Mouse (Mus musculus): ENCODE results near the gene Nme7. TPM values are rescaled to one million over a fixed set of nuclear protein-coding genes. Genes with fewer than 3 reads are reported as not detected.
A peak's percentile ranks its signal among the peaks of the same experiment; 100 is the strongest.

Nme7 gene
- polyA plus RNA-seq, 1 experiment from 2014 or later: 16.1 TPM

DNA sequence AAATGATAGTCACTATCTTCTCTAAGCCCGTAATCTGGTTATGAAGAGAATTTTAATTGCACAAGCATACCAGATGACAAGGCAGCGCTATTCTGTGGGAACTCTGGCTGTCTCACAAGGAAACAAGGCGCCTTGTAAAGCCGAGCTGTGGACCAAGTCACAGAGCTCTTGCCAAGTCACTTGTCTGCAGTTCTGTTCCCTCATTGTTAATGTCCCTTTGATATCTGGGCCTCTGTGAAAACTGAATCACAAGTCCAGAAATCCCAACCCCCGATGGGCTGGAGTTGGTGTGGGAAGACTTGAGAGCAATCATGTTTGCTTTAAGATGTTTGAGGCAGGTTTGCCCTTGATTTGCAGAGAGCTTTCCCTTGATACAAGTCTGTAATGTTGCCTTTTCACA lies 16.8 kb downstream of the Nme7 start:
- 33% methylated on average over 5 of the region's 5 CpGs for WGBS
- no peak overlapping the region for H3K4me2 ChIP-seq
- no peak overlapping the region for H3K4me3 ChIP-seq
- no peak for ATAC-seq (replicated peaks; ENCODE audit: insufficient number of reproducible peaks, insufficient read depth, low FRiP score, low read depth)
- no peaks in the 10 kb centered on the region for H3K36me3 ChIP-seq
- peaks cover 32% of the 10 kb centered on the region for H3K4me1 ChIP-seq (replicated peaks)
- peak overlapping the region; percentile 28 for H3K27ac ChIP-seq
- H3K27me3 ChIP-seq: no peaks in the 10 kb centered on the region
- H3K9me3 ChIP-seq (replicated peaks): no peaks in the 10 kb centered on the region
- no peak overlapping the region for H3K9ac ChIP-seq

GRCm38 (mm10) chr1:164321408-164321807 lies 17.5 kb downstream of the Nme7 start:
- Histone ChIP-seq H3K9me3 (replicated peaks) (no peaks in the 10 kb centered on the region), H3K4me3 (no peak overlapping the region), H3K4me2 (no peak overlapping the region), H3K4me1 (replicated peaks) (peaks cover 32% of the 10 kb centered on the region), H3K36me3 (no peaks in the 10 kb centered on the region), H3K9ac (no peak overlapping the region), H3K27ac (peak overlapping the region; percentile 28), H3K27me3 (no peaks in the 10 kb centered on the region)
- whole genome bisulfite sequencing: 62% methylated on average over 10 of the region's 10 CpGs
- no peak for ATAC-seq (replicated peaks; ENCODE audit: insufficient number of reproducible peaks, insufficient read depth, low FRiP score, low read depth)

DNA sequence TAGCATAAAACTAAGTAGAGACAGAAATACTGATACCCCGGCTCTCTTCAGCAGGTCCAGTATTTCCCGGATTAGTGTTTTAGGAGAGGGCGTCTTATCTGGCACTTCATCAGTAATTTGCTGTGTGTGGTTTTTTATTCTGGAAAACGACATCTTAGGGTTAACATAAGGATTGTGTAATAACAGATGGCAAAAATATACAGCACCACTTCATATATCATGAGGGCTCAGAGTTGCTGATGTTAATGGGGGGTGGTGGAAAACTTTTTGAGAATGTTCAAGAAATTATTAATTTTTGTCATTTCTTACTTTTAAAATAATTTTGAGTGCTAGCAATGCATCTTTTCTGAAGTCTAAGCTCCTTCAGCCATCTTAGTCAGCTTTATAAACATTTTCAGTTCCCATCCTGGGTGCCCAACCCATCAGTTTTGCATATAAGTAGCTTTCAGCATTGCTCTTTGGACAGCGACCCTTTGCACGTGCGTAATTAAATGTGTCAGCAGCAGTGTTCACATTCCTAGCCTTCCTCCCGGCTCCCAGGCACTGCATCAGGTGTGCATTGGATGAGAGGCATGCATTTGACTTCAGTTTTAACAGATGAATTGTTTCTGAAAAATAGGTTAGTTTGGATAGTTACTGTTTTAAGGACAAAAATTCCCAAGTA lies 19.2 kb downstream of the Nme7 start:
- Histone ChIP-seq H3K4me3 (no peak overlapping the region), H3K9me3 (replicated peaks) (no peaks in the 10 kb centered on the region), H3K4me2 (no peak overlapping the region), H3K36me3 (no peaks in the 10 kb centered on the region), H3K9ac (no peak overlapping the region), H3K27me3 (no peaks in the 10 kb centered on the region), H3K27ac (no peak overlapping the region), H3K4me1 (replicated peaks) (peaks cover 29% of the 10 kb centered on the region)
- no peak for ATAC-seq (replicated peaks; ENCODE audit: insufficient number of reproducible peaks, insufficient read depth, low FRiP score, low read depth)
- WGBS: 67% methylated on average over 8 of the region's 8 CpGs

GRCm38 (mm10) chr1:164324221-164324620 lies 20.3 kb downstream of the Nme7 start:
- no peak overlapping the region for H3K4me3 ChIP-seq
- no peak overlapping the region for H3K9ac ChIP-seq
- H3K4me2 ChIP-seq: no peak overlapping the region
- ATAC-seq (replicated peaks; ENCODE audit: insufficient number of reproducible peaks, insufficient read depth, low FRiP score, low read depth): no peak
- H3K27me3 ChIP-seq: no peaks in the 10 kb centered on the region
- H3K27ac ChIP-seq: no peak overlapping the region
- 87% methylated on average over 4 of the region's 4 CpGs for WGBS
- H3K4me1 ChIP-seq (replicated peaks): peaks cover 24% of the 10 kb centered on the region
- H3K9me3 ChIP-seq (replicated peaks): no peaks in the 10 kb centered on the region
- no peaks in the 10 kb centered on the region for H3K36me3 ChIP-seq

DNA sequence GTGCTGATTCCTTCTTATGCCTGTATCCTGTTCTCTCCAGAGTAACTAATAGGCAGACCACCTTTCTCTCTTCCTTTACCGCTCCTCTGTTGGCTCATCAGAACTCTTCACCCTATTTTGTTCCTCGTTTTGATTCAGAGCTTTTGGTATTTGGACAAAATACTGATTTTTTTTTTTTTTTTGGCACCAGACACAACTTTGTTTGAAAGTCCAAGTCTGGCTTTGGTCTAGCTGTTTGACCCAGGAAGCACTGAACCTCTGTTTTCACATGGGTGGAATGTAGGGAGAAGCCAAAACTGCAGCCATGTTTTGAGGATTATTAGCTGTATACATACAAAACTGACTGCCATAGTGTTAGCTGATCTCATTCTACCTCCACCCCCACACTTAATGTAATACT lies 21.0 kb downstream of the Nme7 start:
- ATAC-seq (replicated peaks; ENCODE audit: insufficient number of reproducible peaks, insufficient read depth, low FRiP score, low read depth): no peak
- no peak overlapping the region for H3K27ac ChIP-seq
- 88% methylated on average over 2 of the region's 2 CpGs for WGBS
- H3K4me2 ChIP-seq: no peak overlapping the region
- H3K27me3 ChIP-seq: no peaks in the 10 kb centered on the region
- H3K4me1 ChIP-seq (replicated peaks): peaks cover 20% of the 10 kb centered on the region
- H3K9ac ChIP-seq: no peak overlapping the region
- H3K4me3 ChIP-seq: no peak overlapping the region
- H3K9me3 ChIP-seq (replicated peaks): no peaks in the 10 kb centered on the region
- H3K36me3 ChIP-seq: no peaks in the 10 kb centered on the region

DNA sequence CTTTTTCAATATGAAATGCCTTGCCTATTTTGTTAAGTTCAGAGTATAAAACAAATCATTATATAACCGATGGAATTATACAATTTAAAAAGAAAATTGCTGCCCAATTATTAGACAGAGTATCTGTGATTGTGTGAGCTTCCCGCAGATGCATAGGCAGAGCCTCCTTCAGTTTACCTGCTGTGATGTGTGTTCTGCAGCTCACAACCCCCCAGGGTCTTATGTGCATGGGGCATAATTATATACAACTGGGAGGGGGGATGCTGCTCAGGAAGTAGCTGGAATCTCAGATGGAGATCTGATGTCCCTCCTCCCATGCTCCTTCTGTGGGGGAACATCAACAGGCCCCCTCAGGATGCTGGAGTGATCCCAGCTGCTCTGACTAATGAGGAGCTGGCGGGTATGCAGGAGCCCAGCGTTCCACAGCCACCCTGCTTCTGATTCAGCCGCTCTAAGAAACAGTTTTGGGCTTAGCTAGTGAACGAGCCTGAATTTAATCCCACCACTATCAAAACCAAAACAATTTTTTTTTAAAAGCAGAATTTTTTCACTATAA lies 22.8 kb downstream of the Nme7 start:
- 66% methylated on average over 6 of the region's 6 CpGs for WGBS
- no peaks in the 10 kb centered on the region for H3K9me3 ChIP-seq (replicated peaks)
- no peak overlapping the region for H3K4me2 ChIP-seq
- ATAC-seq (replicated peaks; ENCODE audit: insufficient number of reproducible peaks, insufficient read depth, low FRiP score, low read depth): no peak
- no peaks in the 10 kb centered on the region for H3K36me3 ChIP-seq
- no peak overlapping the region for H3K4me3 ChIP-seq
- H3K4me1 ChIP-seq (replicated peaks): peaks cover 5% of the 10 kb centered on the region; the same call in 1 of the 2 replicates
- no peak overlapping the region for H3K9ac ChIP-seq
- H3K27me3 ChIP-seq: no peaks in the 10 kb centered on the region
- peak overlapping the region; percentile 37; the same call in 1 of the 2 replicates for H3K27ac ChIP-seq

DNA sequence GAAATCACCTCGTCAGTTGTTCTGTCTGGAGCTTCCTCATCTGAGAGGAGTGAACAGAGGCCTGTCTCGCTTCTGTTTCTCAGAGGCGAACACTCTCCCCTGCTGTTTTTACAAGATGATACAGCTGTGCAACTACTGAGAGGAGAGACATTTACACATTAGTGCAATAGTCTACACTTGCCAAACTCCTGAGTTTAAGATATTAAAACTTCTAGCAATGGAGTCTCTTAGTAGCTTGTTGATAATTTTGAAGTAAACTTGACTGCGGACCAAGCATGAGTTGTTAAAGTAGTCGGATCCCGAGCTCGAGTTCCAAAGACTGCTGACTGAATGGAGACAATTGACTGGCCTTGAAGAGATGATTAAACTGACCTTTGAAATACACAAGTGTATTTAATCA lies 23.8 kb downstream of the Nme7 start:
- Histone ChIP-seq H3K27me3 (no peaks in the 10 kb centered on the region), H3K9me3 (replicated peaks) (no peaks in the 10 kb centered on the region), H3K27ac (no peak overlapping the region; the same call in 1 of the 2 replicates), H3K36me3 (no peaks in the 10 kb centered on the region), H3K4me3 (no peak overlapping the region), H3K4me1 (replicated peaks) (peaks cover 3% of the 10 kb centered on the region; the same call in 1 of the 2 replicates), H3K9ac (no peak overlapping the region), H3K4me2 (no peak overlapping the region)
- WGBS: 72% methylated on average over 7 of the region's 7 CpGs
- ATAC-seq (replicated peaks; ENCODE audit: insufficient number of reproducible peaks, insufficient read depth, low FRiP score, low read depth): no peak

- no peak overlapping the region for H3K27ac ChIP-seq
- no peak overlapping the region for H3K4me2 ChIP-seq
- H3K9me3 ChIP-seq (replicated peaks): no peaks in the 10 kb centered on the region
- 0 out of 2 replicates have a peak, but pooled peaks cover 2% of the 10 kb centered on the region for H3K36me3 ChIP-seq
- H3K9ac ChIP-seq: no peak overlapping the region
- H3K4me1 ChIP-seq (replicated peaks): 0 out of 2 replicates have a peak, but pooled peaks cover 2% of the 10 kb centered on the region
- no peak for ATAC-seq (replicated peaks; ENCODE audit: insufficient number of reproducible peaks, insufficient read depth, low FRiP score, low read depth)
- no peak overlapping the region for H3K4me3 ChIP-seq
- WGBS: 60% methylated on average over 11 of the region's 11 CpGs
- no peaks in the 10 kb centered on the region for H3K27me3 ChIP-seq
These were observed 28.6 kb downstream of the Nme7 start for GRCm38 (mm10) chr1:164332559-164332958.

GRCm38 (mm10) chr1:164335435-164335834 lies 31.5 kb downstream of the Nme7 start:
- Histone ChIP-seq H3K4me2 (no peak overlapping the region), H3K4me1 (replicated peaks) (peaks cover 6% of the 10 kb centered on the region; the same call in 1 of the 2 replicates), H3K27me3 (no peaks in the 10 kb centered on the region), H3K27ac (no peak overlapping the region), H3K4me3 (no peak overlapping the region), H3K36me3 (0 out of 2 replicates have a peak, but pooled peaks cover 2% of the 10 kb centered on the region), H3K9ac (no peak overlapping the region), H3K9me3 (replicated peaks) (no peaks in the 10 kb centered on the region)
- 78% methylated on average over 3 of the region's 3 CpGs for WGBS
- ATAC-seq (replicated peaks; ENCODE audit: insufficient number of reproducible peaks, insufficient read depth, low FRiP score, low read depth): no peak

DNA sequence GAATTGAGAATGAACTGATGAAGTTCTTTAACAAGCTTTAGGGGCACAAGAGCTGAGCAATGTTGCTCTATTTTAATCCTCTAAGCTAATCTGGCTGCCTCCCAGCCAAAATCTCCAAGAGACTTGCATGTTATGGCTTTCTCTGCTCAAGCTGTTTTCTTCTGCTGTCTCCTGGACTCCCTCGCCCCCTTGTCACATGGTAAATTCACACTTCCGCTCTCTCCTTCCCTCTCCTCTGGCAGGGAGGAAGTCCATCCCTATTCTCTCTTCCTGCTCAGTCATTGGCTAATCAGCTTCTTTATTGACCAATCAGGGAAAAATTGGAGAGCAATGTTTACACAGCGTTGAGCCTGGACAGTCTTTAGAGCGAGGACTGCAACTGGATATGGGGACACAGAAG lies 31.9 kb downstream of the Nme7 start:
- WGBS: 82% methylated on average over 4 of the region's 4 CpGs
- Histone ChIP-seq H3K4me2 (no peak overlapping the region), H3K9ac (no peak overlapping the region), H3K9me3 (replicated peaks) (no peaks in the 10 kb centered on the region), H3K36me3 (0 out of 2 replicates have a peak, but pooled peaks cover 2% of the 10 kb centered on the region), H3K27me3 (no peaks in the 10 kb centered on the region), H3K27ac (no peak overlapping the region), H3K4me1 (replicated peaks) (peaks cover 6% of the 10 kb centered on the region; the same call in 1 of the 2 replicates), H3K4me3 (no peak overlapping the region)
- no peak for ATAC-seq (replicated peaks; ENCODE audit: insufficient number of reproducible peaks, insufficient read depth, low FRiP score, low read depth)

GRCm38 (mm10) chr1:164342161-164342560 lies 38.2 kb downstream of the Nme7 start:
- 79% methylated on average over 3 of the region's 3 CpGs for WGBS
- ATAC-seq (replicated peaks; ENCODE audit: insufficient number of reproducible peaks, insufficient read depth, low FRiP score, low read depth): no peak
- H3K9me3 ChIP-seq (replicated peaks): no peaks in the 10 kb centered on the region
- H3K36me3 ChIP-seq: peaks cover 7% of the 10 kb centered on the region
- H3K4me3 ChIP-seq: no peak overlapping the region
- no peak overlapping the region for H3K4me2 ChIP-seq
- no peaks in the 10 kb centered on the region for H3K27me3 ChIP-seq
- H3K27ac ChIP-seq: no peak overlapping the region
- no peak overlapping the region for H3K9ac ChIP-seq
- H3K4me1 ChIP-seq (replicated peaks): peaks cover 4% of the 10 kb centered on the region; the same call in 1 of the 2 replicates

DNA sequence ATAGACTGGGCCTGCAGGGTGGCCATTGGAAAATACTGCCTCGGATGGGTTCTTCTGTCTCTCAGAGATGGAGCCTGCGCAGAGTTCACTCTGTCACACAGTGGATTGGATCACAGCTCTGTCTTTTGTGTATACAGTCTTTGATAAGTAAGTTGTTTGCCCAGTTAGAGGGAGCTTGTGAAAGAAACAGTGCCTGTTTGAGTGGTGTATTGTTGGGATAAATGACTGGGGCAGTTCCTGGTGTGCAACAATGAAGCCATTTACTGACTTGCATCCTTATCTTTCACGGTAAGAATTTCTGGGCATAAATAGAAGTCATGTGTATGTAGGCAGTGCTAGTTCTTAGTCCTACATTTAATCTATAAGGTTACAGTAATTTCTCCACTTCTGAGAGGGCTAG lies 49.5 kb downstream of the Nme7 start:
- H3K27me3 ChIP-seq: no peaks in the 10 kb centered on the region
- WGBS: 64% methylated on average over 3 of the region's 3 CpGs
- H3K4me2 ChIP-seq: no peak overlapping the region
- peaks cover 1% of the 10 kb centered on the region; the same call in 1 of the 2 replicates for H3K36me3 ChIP-seq
- H3K9ac ChIP-seq: no peak overlapping the region
- H3K4me3 ChIP-seq: no peak overlapping the region
- H3K9me3 ChIP-seq (replicated peaks): no peaks in the 10 kb centered on the region
- no peak for ATAC-seq (replicated peaks; ENCODE audit: insufficient number of reproducible peaks, insufficient read depth, low FRiP score, low read depth)
- H3K4me1 ChIP-seq (replicated peaks): no peaks in the 10 kb centered on the region
- no peak overlapping the region for H3K27ac ChIP-seq
